Mouse (Mus musculus) brain, embryonic 14.5 days (tissue): ENCODE measurements around the gene Pxt1.

Source experiments
- CTCF ChIP-seq: fragments of 200-500 bp; IDR thresholded peaks from 2 replicates; pipeline ENCODE4 v1.5.1; 2012; ENCODE audit warnings: inconsistent platforms, mild to moderate bottlenecking, moderate library complexity, borderline replicate concordance; ENCODE audit not compliant: insufficient read depth, insufficient read length; ENCODE audit errors: extremely low read depth
- POLR2A ChIP-seq: fragments of 200-500 bp; IDR thresholded peaks from 2 replicates; pipeline ENCODE4 v1.6.1; 2012; ENCODE audit warnings: mild to moderate bottlenecking, inconsistent platforms, borderline replicate concordance; ENCODE audit not compliant: poor library complexity, insufficient read depth, insufficient read length, severe bottlenecking; ENCODE audit errors: extremely low read depth

GRCm38 (mm10) chr17:28979091-28979490 is 35.5 kb upstream of the Pxt1 start:
- TF ChIP-seq POLR2A (no peak), CTCF (no peak)
